Mouse (Mus musculus) thymus, postnatal 10 days (tissue): Measurements from ENCODE around the gene Btbd1.

Experiments used
- DNase-seq, 2 experiments: peaks; one replicate each; pipeline ENCODE4 v3.0.0; 2021; ENCODE audit warnings: low spot score in 2 of 2

Btbd1 gene

GRCm38 (mm10) chr7:81777667-81778218 lies 51.5 kb downstream of the Btbd1 start:
- DNase-seq = no peak

- no peak for DNase-seq
These were observed 53.9 kb downstream of the Btbd1 start for GRCm38 (mm10) chr7:81775325-81775724.

GRCm38 (mm10) chr7:81772786-81773539 lies 56.3 kb downstream of the Btbd1 start:
- no peak for DNase-seq

- DNase-seq = peak; percentile 28 to 36
These were observed 66.0 kb downstream of the Btbd1 start for GRCm38 (mm10) chr7:81763110-81763845.

GRCm38 (mm10) chr7:81762180-81763109 lies 66.8 kb downstream of the Btbd1 start, which contains the start of gene Ramac:
Gene Ramac (plus strand): TSS chr7:81762925.
- peak; percentile 79 to 83 for DNase-seq

- DNase-seq = no peak
These were observed 81.3 kb downstream of the Btbd1 start for GRCm38 (mm10) chr7:81747956-81748355.

GRCm38 (mm10) chr7:81744145-81744544 lies 85.1 kb downstream of the Btbd1 start:
- no peak for DNase-seq
